Mouse (Mus musculus) embryonic facial prominence, embryonic 11.5 days (tissue): ENCODE results near the gene Zfp597. TPM values are rescaled to one million over a fixed set of nuclear protein-coding genes. Genes with fewer than 3 reads are reported as not detected.

Experiments used
- ATAC-seq: fragments of 200-750 bp; cut with Nextera tagmentation; replicated peaks from 2 replicates; pipeline ENCODE4 v1.8.0; 2017; ENCODE audit warnings: low read depth; ENCODE audit not compliant: insufficient number of reproducible peaks, low FRiP score, low TSS enrichment
- DNase-seq: peaks from one replicate; pipeline ENCODE4 v3.0.0-alpha.2; 2015; ENCODE audit warnings: low spot score
- H3K27ac ChIP-seq: fragments of 300-500 bp; sonication (generic); replicated peaks from 2 replicates; pipeline ENCODE4 v1.5.1; 2014; ENCODE audit warnings: mild to moderate bottlenecking, low read depth, low read length, control low read depth
- H3K27me3 ChIP-seq: fragments of 300-500 bp; sonication (generic); 2 replicates; pipeline ENCODE4 v1.6.1; 2014; ENCODE audit warnings: mild to moderate bottlenecking, low read length, moderate library complexity, mixed read lengths; ENCODE audit not compliant: control insufficient read depth, insufficient read depth
- H3K36me3 ChIP-seq: fragments of 300-500 bp; sonication (generic); replicated peaks from 2 replicates; pipeline ENCODE4 v1.6.1; 2014; ENCODE audit warnings: low read depth, mild to moderate bottlenecking, low read length, moderate library complexity, mixed read lengths; ENCODE audit not compliant: control insufficient read depth, insufficient read depth
- H3K4me1 ChIP-seq: fragments of 300-500 bp; sonication (generic); 2 replicates; pipeline ENCODE4 v1.6.1; 2014; ENCODE audit warnings: low read length, mixed read lengths; ENCODE audit not compliant: control insufficient read depth, insufficient read depth
- H3K4me2 ChIP-seq: fragments of 300-500 bp; sonication (generic); 2 replicates; pipeline ENCODE4 v1.6.1; 2014; ENCODE audit warnings: low read depth, mild to moderate bottlenecking, control low read depth, low read length, moderate library complexity
- H3K4me3 ChIP-seq: fragments of 300-500 bp; sonication (generic); 2 replicates; pipeline ENCODE4 v1.5.1; 2014; ENCODE audit warnings: low read depth, low read length, control low read depth
- H3K9ac ChIP-seq: fragments of 300-500 bp; sonication (generic); replicated peaks from 2 replicates; pipeline ENCODE4 v1.6.1; 2014; ENCODE audit warnings: mild to moderate bottlenecking, control low read depth, low read length
- H3K9me3 ChIP-seq: fragments of 300-500 bp; sonication (generic); replicated peaks from 2 replicates; pipeline ENCODE4 v1.6.1; 2016; ENCODE audit warnings: mild to moderate bottlenecking, low read length, inconsistent platforms, mixed read lengths; ENCODE audit not compliant: control insufficient read depth
- WGBS: fragments of 180-500 bp; shearing (Covaris S2); extraction: QIAGEN DNeasy Blood & Tissue Kit; methylation state at CpG from one replicate; pipeline ENCODE4 v1.1.7; 2014; 5-methylcytosine and 5-hydroxymethylcytosine counted together
- polyA plus RNA-seq: library from polyadenylated mRNA; unstranded; fragments of >200 nt; fragmentation: Nextera tagmentation; extraction: Ambion mirVana; gene quantifications from 2 replicates; pipeline ENCODE4 v1.2.1, GENCODE M21; 2014

Gene Zfp597
- 6.8 and 7.3 TPM in 2 replicates for polyA plus RNA-seq

DNA sequence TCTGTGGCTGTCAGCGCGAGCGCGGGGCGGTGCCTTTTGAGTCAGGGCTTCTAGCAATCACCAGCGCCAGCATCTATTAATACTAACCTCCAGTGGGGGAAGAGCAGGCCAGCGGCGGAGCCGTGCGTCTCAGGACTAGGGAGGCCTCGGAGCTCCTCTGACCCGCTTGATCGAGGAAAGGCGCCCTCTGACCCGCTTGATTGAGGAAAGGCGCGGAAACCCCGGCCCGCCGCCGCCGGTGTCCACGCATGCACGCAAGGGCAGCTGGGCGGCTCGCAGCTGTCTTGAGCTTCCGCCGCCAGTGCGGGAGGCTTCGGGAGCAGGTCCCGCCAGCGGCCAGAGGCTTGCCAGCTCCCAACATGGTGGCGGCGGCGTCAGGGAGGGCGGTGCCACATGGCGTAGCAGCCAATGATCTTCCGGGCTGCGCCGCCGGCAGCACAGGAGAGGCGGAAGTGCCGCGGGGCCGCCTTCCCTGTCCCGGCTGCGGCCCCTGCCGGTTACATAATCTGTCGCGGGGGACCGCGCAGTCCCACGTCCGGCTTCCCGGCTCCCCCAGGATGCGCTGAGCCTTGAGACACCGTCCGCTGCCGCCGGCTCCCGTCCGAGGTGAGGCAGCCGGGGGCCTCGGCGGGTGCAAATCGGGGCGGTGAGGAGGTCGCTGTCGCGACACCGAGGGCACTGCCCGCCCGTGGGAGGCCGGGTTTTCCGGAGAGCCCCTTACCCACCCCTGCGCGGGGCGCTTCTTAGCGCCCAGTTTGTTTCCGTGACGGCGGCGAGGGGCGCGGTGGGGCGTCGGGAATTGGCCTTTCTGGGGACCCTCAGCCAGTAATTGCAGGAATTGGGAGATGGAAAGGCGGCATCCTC lies at the start of gene Zfp597, which contains the start of gene Gm20695:
TSS of gene Zfp597 (minus strand) at position 361 of the 864 bp plus-strand sequence.
TSS of gene Gm20695 (plus strand) at position 448 of the 864 bp plus-strand sequence.
- peak; percentile 98 for ATAC-seq
- Histone ChIP-seq H3K9ac (peak within 1 kb of the TSS; percentile 84), H3K4me3 (peak within 1 kb of the TSS; percentile 89), H3K36me3 (no peaks in the 10 kb centered on the region), H3K27ac (peak within 1 kb of the TSS; percentile 76), H3K4me1 (no peaks in the 10 kb centered on the region; the same call in 1 of the 2 replicates), H3K4me2 (peak within 1 kb of the TSS; percentile 53), H3K9me3 (no peaks in the 10 kb centered on the region), H3K27me3 (no peaks in the 10 kb centered on the region)
- under 1% methylated on average over 84 of the region's 88 CpGs for WGBS
- peak; percentile 95 for DNase-seq

DNA sequence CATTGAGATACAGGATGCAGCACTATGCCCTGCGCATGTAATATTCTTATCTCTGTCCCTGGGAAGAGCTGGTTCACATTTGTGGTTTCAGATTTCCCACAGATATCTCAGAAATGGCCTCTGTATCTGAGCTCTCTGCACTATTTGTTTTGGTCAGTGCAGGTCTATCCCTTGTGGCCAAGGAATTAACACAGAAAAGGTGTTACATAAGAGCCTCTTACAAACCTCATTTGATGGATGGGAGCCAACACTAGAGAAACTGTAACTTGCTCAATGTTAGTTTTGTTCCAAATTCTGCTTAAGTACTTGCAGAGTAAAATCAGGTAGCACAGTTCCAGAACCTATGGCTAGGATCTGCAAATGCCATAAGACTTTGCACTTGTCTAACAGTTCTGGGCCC lies 49.7 kb upstream of the Zfp597 start:
- H3K4me2 ChIP-seq, result no peak overlapping the region
- no peak for DNase-seq
- H3K27me3 ChIP-seq, result no peaks in the 10 kb centered on the region
- H3K4me1 ChIP-seq, result no peaks in the 10 kb centered on the region
- no peak overlapping the region for H3K4me3 ChIP-seq
- 90% methylated on average over 1 of the region's 1 CpGs for WGBS
- H3K9ac ChIP-seq, result 0 out of 2 replicates have a peak overlapping the region, but pooled peaks have one; percentile 13
- H3K9me3 ChIP-seq, result no peaks in the 10 kb centered on the region
- no peak overlapping the region for H3K27ac ChIP-seq
- no peak for ATAC-seq
- no peaks in the 10 kb centered on the region; the same call in 1 of the 2 replicates for H3K36me3 ChIP-seq

DNA sequence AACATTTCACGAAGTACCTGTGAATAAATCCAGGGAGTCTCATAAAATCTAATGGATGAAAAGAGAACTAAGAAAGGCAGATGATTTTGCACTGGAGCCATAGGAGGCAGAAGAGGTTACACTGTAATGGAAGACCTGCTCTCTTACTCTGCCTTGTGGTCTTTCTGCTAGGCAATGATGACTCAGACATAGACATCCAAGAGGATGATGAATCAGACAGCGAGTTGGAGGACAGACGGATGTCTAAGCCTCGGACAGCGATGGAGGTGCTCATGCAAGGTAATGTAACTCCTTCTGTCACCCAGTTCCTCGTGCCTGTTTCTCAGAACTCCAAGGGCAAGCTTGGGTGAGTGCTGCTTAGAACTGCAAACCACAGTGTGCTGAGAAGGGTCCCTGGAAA lies 49.2 kb upstream of the Zfp597 start:
- Histone ChIP-seq H3K9ac (no peak overlapping the region), H3K36me3 (no peaks in the 10 kb centered on the region; the same call in 1 of the 2 replicates), H3K4me1 (no peaks in the 10 kb centered on the region), H3K27me3 (no peaks in the 10 kb centered on the region), H3K4me3 (no peak overlapping the region), H3K9me3 (no peaks in the 10 kb centered on the region), H3K27ac (no peak overlapping the region), H3K4me2 (no peak overlapping the region)
- ATAC-seq, result no peak
- no peak for DNase-seq
- WGBS, result 87% methylated on average over 6 of the region's 6 CpGs

DNA sequence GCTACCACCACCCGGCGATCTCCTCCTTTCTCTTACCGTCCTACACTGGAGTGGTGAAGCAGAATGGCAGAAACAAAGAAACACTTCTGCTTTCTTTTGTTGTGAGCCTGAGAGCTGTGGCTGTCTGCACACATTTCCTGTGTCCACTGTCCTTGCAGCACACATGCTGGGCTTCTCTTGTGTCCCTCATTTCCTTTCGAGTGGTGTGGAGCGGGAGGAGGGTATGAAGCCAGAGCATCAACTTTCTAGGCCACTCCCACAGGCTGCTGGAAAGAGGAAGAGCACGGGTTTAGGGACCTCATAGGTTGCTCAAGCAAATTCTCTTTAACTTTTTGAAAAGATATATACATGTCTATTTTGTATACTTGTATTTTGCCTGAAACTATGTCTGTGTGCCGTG lies 44.8 kb upstream of the Zfp597 start:
- 78% methylated on average over 7 of the region's 7 CpGs for WGBS
- H3K27me3 ChIP-seq, result no peaks in the 10 kb centered on the region
- H3K4me2 ChIP-seq, result no peak overlapping the region
- DNase-seq, result peak; percentile 3
- no peak overlapping the region for H3K9ac ChIP-seq
- H3K4me3 ChIP-seq, result no peak overlapping the region
- H3K9me3 ChIP-seq, result no peaks in the 10 kb centered on the region
- ATAC-seq, result no peak
- H3K4me1 ChIP-seq, result no peaks in the 10 kb centered on the region
- H3K27ac ChIP-seq, result no peak overlapping the region
- peaks cover 3% of the 10 kb centered on the region for H3K36me3 ChIP-seq

DNA sequence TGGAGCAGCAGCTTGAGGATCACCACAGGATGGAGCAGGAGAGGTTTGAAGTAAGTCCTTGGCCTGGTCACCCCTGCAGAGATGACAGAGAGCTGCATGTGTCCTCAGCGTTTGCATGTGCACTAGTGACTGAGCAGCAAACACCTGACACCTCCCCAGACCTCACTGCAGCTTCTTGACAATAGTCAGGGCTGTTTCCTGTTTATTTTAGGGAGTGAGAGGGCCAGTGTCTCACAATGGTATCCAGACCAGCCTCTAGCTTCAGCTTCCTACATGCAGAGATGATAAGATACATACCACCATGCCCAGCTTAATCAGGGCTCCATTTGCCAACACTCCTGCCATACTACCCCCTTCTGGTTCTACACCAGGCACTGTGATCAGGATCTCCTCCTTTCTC lies 44.2 kb upstream of the Zfp597 start:
- Histone ChIP-seq H3K4me3 (no peak overlapping the region), H3K9ac (no peak overlapping the region), H3K27me3 (no peaks in the 10 kb centered on the region), H3K36me3 (peaks cover 3% of the 10 kb centered on the region), H3K4me1 (no peaks in the 10 kb centered on the region; the same call in 1 of the 2 replicates), H3K4me2 (no peak overlapping the region), H3K9me3 (no peaks in the 10 kb centered on the region), H3K27ac (no peak overlapping the region)
- no peak for DNase-seq
- WGBS, result 69% methylated on average over 1 of the region's 1 CpGs
- no peak for ATAC-seq

DNA sequence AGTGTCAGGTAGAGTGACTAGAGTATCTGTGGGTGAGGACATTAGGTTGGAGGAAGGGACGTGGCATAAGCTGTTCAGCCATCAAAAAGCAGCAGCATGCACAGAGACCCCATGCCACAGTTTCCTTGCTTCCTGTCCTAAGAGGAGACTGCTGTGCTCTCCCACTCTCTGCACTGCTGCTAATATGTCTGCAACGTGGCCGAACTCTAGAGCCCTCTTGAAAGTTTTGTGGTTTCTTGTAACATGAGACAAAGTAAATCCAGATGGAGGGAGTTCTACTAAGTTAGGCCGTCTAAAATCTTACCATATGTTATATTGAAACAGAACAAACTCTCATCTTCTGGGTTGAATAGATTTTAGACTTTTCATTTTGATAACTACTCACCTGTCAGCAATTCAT lies 39.6 kb upstream of the Zfp597 start:
- H3K36me3 ChIP-seq, result peaks cover 3% of the 10 kb centered on the region
- H3K4me3 ChIP-seq, result no peak overlapping the region
- WGBS, result 37% methylated on average over 4 of the region's 4 CpGs
- ATAC-seq (peak; percentile 86), DNase-seq (peak; percentile 84)
- no peaks in the 10 kb centered on the region for H3K27me3 ChIP-seq
- no peak overlapping the region for H3K4me2 ChIP-seq
- no peaks in the 10 kb centered on the region; the same call in 1 of the 2 replicates for H3K4me1 ChIP-seq
- H3K9ac ChIP-seq, result no peak overlapping the region
- H3K9me3 ChIP-seq, result no peaks in the 10 kb centered on the region
- peak overlapping the region; percentile 38 for H3K27ac ChIP-seq

DNA sequence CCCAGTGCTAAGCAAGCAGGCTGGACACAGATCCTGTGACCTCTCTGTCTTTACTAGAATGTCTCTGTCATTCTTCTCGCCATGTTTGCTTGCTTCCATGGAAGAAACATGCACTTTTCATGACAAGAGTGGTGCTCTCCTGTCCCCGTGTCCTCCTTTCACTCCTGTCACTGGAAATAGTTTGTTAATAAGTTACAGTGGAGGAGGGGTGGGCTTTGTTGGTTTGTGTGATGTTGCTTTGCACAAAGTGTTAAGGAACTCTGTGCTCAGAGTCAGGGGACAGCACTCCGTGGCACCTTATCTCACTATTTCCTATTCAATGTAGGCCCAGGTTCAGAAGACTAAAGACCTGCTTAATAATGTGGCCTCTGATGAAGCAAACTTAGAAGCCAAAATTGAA lies 39.2 kb upstream of the Zfp597 start:
- Histone ChIP-seq H3K4me2 (no peak overlapping the region), H3K9me3 (no peaks in the 10 kb centered on the region), H3K27me3 (no peaks in the 10 kb centered on the region), H3K36me3 (peaks cover 3% of the 10 kb centered on the region), H3K4me3 (no peak overlapping the region), H3K27ac (peak overlapping the region; percentile 38; the same call in 1 of the 2 replicates), H3K9ac (no peak overlapping the region), H3K4me1 (no peaks in the 10 kb centered on the region; the same call in 1 of the 2 replicates)
- ATAC-seq, result no peak
- WGBS, result 72% methylated on average over 3 of the region's 3 CpGs
- DNase-seq, result no peak

DNA sequence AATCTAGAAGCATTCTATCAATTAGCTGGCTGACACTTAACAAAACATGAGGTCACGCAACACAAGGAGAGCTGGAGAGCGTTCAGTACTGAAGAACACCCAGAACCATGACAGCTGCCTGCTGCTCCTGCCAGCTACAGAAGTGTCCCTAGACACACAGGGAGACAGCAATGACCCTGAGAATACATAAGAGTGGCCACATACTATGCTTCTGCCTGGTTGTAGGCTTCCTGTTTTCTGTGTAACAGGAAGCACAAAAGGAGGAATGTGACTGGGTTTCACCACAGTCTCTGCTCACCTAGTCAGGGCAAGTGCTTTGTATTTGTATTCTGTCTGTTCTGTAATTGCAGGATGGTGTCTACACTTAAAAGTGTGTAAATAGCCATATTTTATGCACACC lies 36.4 kb upstream of the Zfp597 start:
- WGBS, result 90% methylated on average over 2 of the region's 2 CpGs
- no peaks in the 10 kb centered on the region for H3K27me3 ChIP-seq
- H3K9ac ChIP-seq, result no peak overlapping the region
- no peaks in the 10 kb centered on the region for H3K9me3 ChIP-seq
- peaks cover 3% of the 10 kb centered on the region for H3K36me3 ChIP-seq
- H3K4me3 ChIP-seq, result no peak overlapping the region
- no peak overlapping the region for H3K4me2 ChIP-seq
- H3K27ac ChIP-seq, result no peak overlapping the region
- ATAC-seq, result no peak
- no peak for DNase-seq
- H3K4me1 ChIP-seq, result no peaks in the 10 kb centered on the region; the same call in 1 of the 2 replicates
